ENCODE assay signal across 14 mouse cellular contexts in genomic region chr1:73929211-73929951, GRCm38 (mm10).
DNase-seq lines count a peak whose midpoint lies in the region; ATAC-seq lines count a peak whose summit lies in the region.
"Had no signal": no experiment of that assay in that cellular context is flagged by ENCODE, and none has a peak within 500 bp of the region (broad histone marks: within the 10 kb centered on the region; RNA-seq: fewer than 3 reads in every experiment).

No protein-coding gene starts in this region.

- peaks cover 34% of the 10 kb centered on the region for H3K4me1 ChIP-seq in kidney, embryonic 14.5 days (ENCODE audit: control insufficient read depth, insufficient read depth, low read length)
- no peaks in the 10 kb centered on the region for H3K4me1 ChIP-seq in liver, embryonic 12.5 days

- H3K27me3 ChIP-seq in kidney, embryonic 14.5 days (ENCODE audit: control insufficient read depth, insufficient read depth, low read length), result no peaks in the 10 kb centered on the region
- no peaks in the 10 kb centered on the region for H3K27me3 ChIP-seq in liver, embryonic 12.5 days (replicated peaks)
- H3K27me3 ChIP-seq: limb, embryonic 15.5 days had no signal

- ATAC-seq in kidney, embryonic 14.5 days (ENCODE audit: low FRiP score, low TSS enrichment), result 0 out of 2 replicates have a peak, but pooled peaks have one; percentile 30
- ATAC-seq in liver, embryonic 12.5 days, result peak; percentile 60

- peaks cover 28% of the 10 kb centered on the region for H3K36me3 ChIP-seq in kidney, embryonic 14.5 days (ENCODE audit: control insufficient read depth, insufficient read depth, low read length)
- H3K36me3 ChIP-seq in liver, embryonic 12.5 days, result peaks cover 28% of the 10 kb centered on the region

- peak; percentile 92 for DNase-seq in heart, adult 11 months
- DNase-seq in heart, adult 18-20 months, result no peak
- peak; percentile 62 for DNase-seq in embryo, embryonic 10.5 days (ENCODE audit: low spot score)
- no peak for DNase-seq in cerebellum, adult 18-20 months
- DNase-seq in T-cell, adult 2 months (ENCODE audit: low spot score), result no peak
- no peak for DNase-seq in thymus, postnatal 36 days
- DNase-seq: layer of hippocampus, postnatal 36 days; right cerebral cortex, adult 18-20 months; thymus, postnatal 14 days had no signal

- no peak overlapping the region for H3K9ac ChIP-seq in kidney, embryonic 14.5 days (ENCODE audit: low read depth, low read length)
- no peak overlapping the region for H3K9ac ChIP-seq in liver, embryonic 12.5 days
- H3K9ac ChIP-seq: limb, embryonic 15.5 days had no signal

- H3K4me3 ChIP-seq in kidney, embryonic 14.5 days (ENCODE audit: low read length), result no peak overlapping the region
- no peak overlapping the region for H3K4me3 ChIP-seq in liver, embryonic 12.5 days
- H3K4me3 ChIP-seq: erythroblast, embryonic 14.5 days; limb, embryonic 15.5 days; megakaryocyte, embryonic 14.5 days had no signal

- 36% methylated on average over 15 of the region's 15 CpGs for WGBS in kidney, embryonic 14.5 days
- WGBS in liver, embryonic 12.5 days (ENCODE audit: insufficient replicate concordance), result 61% methylated on average over 15 of the region's 15 CpGs

- no peak overlapping the region for H3K4me2 ChIP-seq in kidney, embryonic 14.5 days (replicated peaks; ENCODE audit: low read depth, low read length)
- no peak overlapping the region for H3K4me2 ChIP-seq in liver, embryonic 12.5 days
- H3K4me2 ChIP-seq: limb, embryonic 15.5 days had no signal

- H3K9me3 ChIP-seq in kidney, embryonic 14.5 days (ENCODE audit: control insufficient read depth, low read length), result no peaks in the 10 kb centered on the region
- H3K9me3 ChIP-seq in liver, embryonic 12.5 days (replicated peaks), result no peaks in the 10 kb centered on the region
- H3K9me3 ChIP-seq: limb, embryonic 15.5 days; megakaryocyte, embryonic 14.5 days had no signal

- H3K27ac ChIP-seq in kidney, embryonic 14.5 days (ENCODE audit: low read depth, low read length), result no peak overlapping the region
- H3K27ac ChIP-seq in liver, embryonic 12.5 days, result no peak overlapping the region; the same call in 1 of the 2 replicates
- H3K27ac ChIP-seq: limb, embryonic 15.5 days had no signal

Comparison
In these comparisons a context has a peak if more than half of its experiments do, and no peak if none do; other contexts are left out.
1. DNase-seq: peak in heart, adult 11 months (single experiment) and embryo, embryonic 10.5 days (single experiment); none in heart, adult 18-20 months (0 of 2), cerebellum, adult 18-20 months (0 of 2), T-cell, adult 2 months (single experiment) and thymus, postnatal 36 days (0 of 2).